Mouse (Mus musculus) ES-Bruce4 (cell line): Measurements from ENCODE around the gene Ptprk. TPM values are rescaled to one million over a fixed set of nuclear protein-coding genes. Genes with fewer than 3 reads are reported as not detected.

Experiments
- H3K27ac ChIP-seq: 2 replicates; pipeline ENCODE4 v1.5.1; 2012; ENCODE audit warnings: low read length, inconsistent platforms; ENCODE audit not compliant: insufficient read depth
- H3K27me3 ChIP-seq: 2 replicates; pipeline ENCODE4 v1.6.1; 2012; ENCODE audit warnings: mild to moderate bottlenecking, low read length, inconsistent platforms; ENCODE audit not compliant: control insufficient read depth, poor library complexity, insufficient read depth, severe bottlenecking
- H3K36me3 ChIP-seq: 2 replicates; pipeline ENCODE4 v1.6.1; 2012; ENCODE audit warnings: inconsistent platforms, mild to moderate bottlenecking, low read length, moderate library complexity; ENCODE audit not compliant: control insufficient read depth, poor library complexity, insufficient read depth, severe bottlenecking
- H3K4me1 ChIP-seq: one replicate; pipeline ENCODE4 v1.8.1; 2011; ENCODE audit warnings: low read length; ENCODE audit not compliant: control insufficient read depth, insufficient read depth
- H3K4me3 ChIP-seq: 2 replicates; pipeline ENCODE4 v1.5.1; 2011; ENCODE audit warnings: low read depth, mild to moderate bottlenecking, low read length
- H3K9ac ChIP-seq: 2 replicates; pipeline ENCODE4 v1.6.1; 2012; ENCODE audit warnings: low read depth, mild to moderate bottlenecking, inconsistent platforms; ENCODE audit not compliant: poor library complexity, severe bottlenecking
- H3K9me3 ChIP-seq: replicated peaks from 2 replicates; pipeline ENCODE4 v1.6.1; 2012; ENCODE audit warnings: mild to moderate bottlenecking, low read length, inconsistent platforms; ENCODE audit not compliant: control insufficient read depth, poor library complexity, insufficient read depth, severe bottlenecking
- CTCF ChIP-seq: IDR thresholded peaks from one replicate; pipeline ENCODE4 v1.8.1; 2011; ENCODE audit warnings: low read depth, low read length
- EP300 ChIP-seq: IDR thresholded peaks from 2 replicates; pipeline ENCODE4 v1.6.1; 2011; ENCODE audit warnings: low read depth, low read length; ENCODE audit not compliant: insufficient read depth
- POLR2A ChIP-seq: IDR thresholded peaks from one replicate; pipeline ENCODE4 v1.8.1; 2011; ENCODE audit warnings: low read length; ENCODE audit not compliant: insufficient read depth
- polyA plus RNA-seq: library from polyadenylated mRNA; stranded (reverse); fragments of >200 nt; gene quantifications from 2 replicates; pipeline ENCODE4 v1.2.4, GENCODE M21; 2011; ENCODE audit warnings: low read depth; ENCODE audit not compliant: missing spikeins, insufficient read depth, insufficient read length

Ptprk gene
- polyA plus RNA-seq, 1 experiment, result 48.9 TPM

GRCm38 (mm10) chr10:28322995-28323394 lies 248.4 kb downstream of the Ptprk start:
- Histone ChIP-seq H3K9me3 (peaks cover 7% of the 10 kb centered on the region; the same call in 1 of the 2 replicates), H3K4me3 (no peak overlapping the region), H3K4me1 (no peaks in the 10 kb centered on the region), H3K36me3 (no peaks in the 10 kb centered on the region), H3K27ac (no peak overlapping the region), H3K9ac (no peak overlapping the region), H3K27me3 (no peaks in the 10 kb centered on the region)
- TF ChIP-seq EP300 (no peak), POLR2A (no peak), CTCF (no peak)

- Histone ChIP-seq H3K9me3 (no peaks in the 10 kb centered on the region), H3K27me3 (no peaks in the 10 kb centered on the region), H3K27ac (no peak overlapping the region), H3K9ac (no peak overlapping the region), H3K4me1 (no peaks in the 10 kb centered on the region), H3K4me3 (no peak overlapping the region), H3K36me3 (no peaks in the 10 kb centered on the region)
- TF ChIP-seq POLR2A, result no peak
- no peak for TF ChIP-seq CTCF
- TF ChIP-seq EP300, result no peak
These were observed 260.6 kb downstream of the Ptprk start for GRCm38 (mm10) chr10:28335232-28335631.

DNA sequence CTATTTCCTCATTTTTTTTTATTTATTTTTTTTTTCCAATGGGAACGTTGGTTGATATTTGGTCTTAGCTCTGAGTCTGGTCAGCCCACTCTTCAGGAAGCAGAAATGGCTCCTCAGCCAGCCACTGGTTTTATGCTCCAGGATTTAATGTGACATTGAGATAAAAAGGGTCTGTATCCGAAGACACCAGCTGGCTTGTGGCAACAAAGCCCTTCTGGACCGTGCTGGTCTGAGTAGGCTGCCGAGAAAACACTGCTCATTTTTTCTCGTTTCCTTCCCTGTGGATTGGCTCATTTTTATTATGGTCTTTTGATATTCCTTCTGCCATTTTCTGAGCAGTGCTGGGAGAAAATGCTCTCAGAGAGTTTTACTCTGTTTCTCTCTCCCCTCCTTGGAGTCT lies 263.9 kb downstream of the Ptprk start:
- Histone ChIP-seq H3K9me3 (no peaks in the 10 kb centered on the region), H3K4me3 (no peak overlapping the region), H3K9ac (no peak overlapping the region), H3K36me3 (no peaks in the 10 kb centered on the region), H3K27ac (no peak overlapping the region), H3K27me3 (no peaks in the 10 kb centered on the region), H3K4me1 (no peaks in the 10 kb centered on the region)
- TF ChIP-seq EP300 (no peak), CTCF (no peak), POLR2A (no peak)

DNA sequence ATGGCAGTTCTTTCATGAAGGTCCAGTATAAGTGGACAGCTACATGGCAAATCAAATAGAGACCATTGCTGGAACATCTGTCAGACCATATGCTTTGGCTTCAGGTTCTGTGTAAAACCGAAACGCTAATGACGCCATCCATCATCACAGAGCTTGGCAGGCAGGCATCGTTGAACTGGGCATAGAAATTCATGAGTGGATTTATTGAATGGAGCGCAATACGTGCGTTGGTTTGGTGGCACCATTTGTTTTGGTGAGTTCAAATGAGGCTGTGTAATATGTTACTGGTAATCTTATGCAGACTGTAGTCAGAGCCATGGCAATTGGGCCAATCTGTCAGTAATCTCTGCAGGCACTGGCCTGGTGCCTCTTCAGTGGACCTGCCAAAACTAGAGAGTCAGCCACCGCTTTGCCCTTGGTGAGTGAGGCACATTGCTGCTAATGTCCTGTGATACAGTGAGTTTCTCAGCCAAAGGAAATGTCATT lies 270.6 kb downstream of the Ptprk start:
- H3K36me3 ChIP-seq, result no peaks in the 10 kb centered on the region
- TF ChIP-seq CTCF (no peak), POLR2A (no peak), EP300 (no peak)
- no peaks in the 10 kb centered on the region for H3K9me3 ChIP-seq
- H3K27ac ChIP-seq, result no peak overlapping the region
- no peaks in the 10 kb centered on the region for H3K27me3 ChIP-seq
- no peak overlapping the region for H3K9ac ChIP-seq
- H3K4me1 ChIP-seq, result no peaks in the 10 kb centered on the region
- H3K4me3 ChIP-seq, result no peak overlapping the region

DNA sequence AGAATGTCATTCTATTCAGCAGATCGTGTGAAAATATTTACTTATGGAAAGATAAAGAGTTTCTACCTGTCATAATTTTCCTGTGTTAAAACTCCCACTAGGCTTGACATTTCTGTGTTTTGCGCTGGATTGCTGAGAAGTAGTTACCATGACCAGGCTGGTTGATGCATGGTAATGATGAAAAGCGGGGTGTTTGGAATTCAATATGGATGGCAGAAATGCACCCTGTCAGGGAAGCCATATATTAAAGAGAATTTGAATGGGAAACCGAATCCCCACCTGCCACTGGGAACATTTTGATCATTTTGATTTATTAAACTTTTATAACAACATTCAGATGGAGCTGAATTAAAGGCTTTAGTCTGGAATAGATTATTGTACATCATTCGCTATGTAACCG lies 290.7 kb downstream of the Ptprk start:
- TF ChIP-seq EP300 (no peak), POLR2A (no peak), CTCF (no peak)

GRCm38 (mm10) chr10:28366065-28366677 lies 291.6 kb downstream of the Ptprk start:
- TF ChIP-seq POLR2A (no peak), CTCF (no peak)
- H3K36me3 ChIP-seq, result no peaks in the 10 kb centered on the region

More for the DNA sequence above, 290.7 kb downstream of the Ptprk start:
- H3K9me3 ChIP-seq, result no peaks in the 10 kb centered on the region
- H3K27ac ChIP-seq, result no peak overlapping the region
- H3K4me1 ChIP-seq, result no peaks in the 10 kb centered on the region
- no peak overlapping the region for H3K9ac ChIP-seq
- H3K36me3 ChIP-seq, result no peaks in the 10 kb centered on the region
- no peak overlapping the region for H3K4me3 ChIP-seq
- no peaks in the 10 kb centered on the region for H3K27me3 ChIP-seq

More at GRCm38 (mm10) chr10:28366065-28366677, 291.6 kb downstream of the Ptprk start:
- Histone ChIP-seq H3K27me3 (no peaks in the 10 kb centered on the region), H3K27ac (no peak overlapping the region), H3K9me3 (no peaks in the 10 kb centered on the region), H3K4me1 (no peaks in the 10 kb centered on the region), H3K9ac (no peak overlapping the region), H3K4me3 (no peak overlapping the region)
